Mouse (Mus musculus): ENCODE measurements at regions not wholly inside any gene's neighbourhood (a gene's known extent, or its start where the extent isn't known, plus 50 kb on each side); places are given as distances from the start of the nearest gene placed in this dataset.

DNA sequence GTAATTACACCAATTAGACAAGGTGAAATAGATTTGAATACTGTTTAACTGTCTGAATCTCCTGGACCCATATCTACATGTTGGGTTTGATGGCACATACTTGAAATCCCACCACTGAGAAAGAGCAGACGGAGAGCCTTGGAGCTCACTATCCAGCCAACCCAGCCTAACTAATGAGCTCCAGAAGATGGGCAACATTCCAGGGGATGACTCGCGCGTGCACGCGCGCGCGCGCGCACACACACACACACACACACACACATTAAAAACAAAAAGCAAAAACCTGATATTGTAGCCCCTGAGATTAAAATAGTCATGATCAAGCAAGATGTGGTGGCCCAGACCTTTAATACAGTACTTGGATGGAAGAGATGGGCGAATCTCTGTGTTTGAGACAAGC lies 243.3 kb upstream of the Tbl1xr1 start:
- no peak for TF ChIP-seq SIN3A (IDR thresholded peaks at IDR 0.05; ENCODE audit: low read length)
- no peak for TF ChIP-seq CTCF (conservative IDR thresholded peaks at IDR 0.05 in 1 of 2, IDR thresholded peaks at IDR 0.05 in 1 of 2; ENCODE audit: low read depth in 2 of 2, low read length in 2 of 2)
- TF ChIP-seq POLR2A (IDR thresholded peaks at IDR 0.05; ENCODE audit: low read depth, low read length), result no peak
- TF ChIP-seq HCFC1 (IDR thresholded peaks at IDR 0.05; ENCODE audit: low read depth, low read length), result no peak
- no peak for TF ChIP-seq MAFK (IDR thresholded peaks at IDR 0.05; ENCODE audit: insufficient replicate concordance, low read length)
- no peak for TF ChIP-seq USF1 (IDR thresholded peaks at IDR 0.05; ENCODE audit: low read depth, low read length)
- TF ChIP-seq JUN (IDR thresholded peaks at IDR 0.05; ENCODE audit: insufficient read depth, low read depth, low read length), result no peak
- TF ChIP-seq GABPA (IDR thresholded peaks at IDR 0.05; ENCODE audit: insufficient replicate concordance, low read depth, low read length), result no peak
- TF ChIP-seq EP300 (IDR thresholded peaks at IDR 0.05; ENCODE audit: low read length), result no peak
- TF ChIP-seq USF2 (conservative IDR thresholded peaks at IDR 0.05; ENCODE audit: low read depth, low read length), result no peak
- no peak for TF ChIP-seq MAZ (IDR thresholded peaks at IDR 0.05; ENCODE audit: low read depth, low read length)
- TF ChIP-seq MAX (IDR thresholded peaks at IDR 0.05; ENCODE audit: low read length), result no peak

All from CH12.LX (cell line).